Mouse (Mus musculus): ENCODE results near the gene Papss2. TPM values are rescaled to one million over a fixed set of nuclear protein-coding genes. Genes with fewer than 3 reads are reported as not detected.

Papss2 gene
- polyA plus RNA-seq, 1 experiment from 2014 or later: 6.0 TPM

DNA sequence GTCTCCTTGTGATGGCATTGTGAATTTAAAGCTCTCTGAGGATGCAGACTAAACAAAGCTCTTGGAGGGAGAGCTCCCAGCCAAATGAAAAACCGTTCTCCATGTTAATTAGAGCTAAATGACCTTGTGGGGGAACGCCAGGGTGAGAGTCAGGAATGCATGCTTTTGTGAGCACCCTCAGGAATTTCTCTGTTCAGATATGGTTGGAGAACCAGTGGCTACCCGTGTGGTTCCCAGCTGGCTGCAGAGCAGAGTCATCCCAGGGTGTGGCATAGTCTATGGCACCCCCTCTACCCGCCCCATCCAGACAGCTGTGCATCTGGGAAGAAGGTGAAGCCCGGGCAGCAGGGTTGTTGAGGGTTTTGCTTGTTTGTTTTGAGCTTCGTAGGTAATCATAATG, 7.9 kb upstream of the Papss2 start:
- Histone ChIP-seq H3K9me3 (ENCODE audit: control insufficient read depth, low read length) (no peaks in the 10 kb centered on the region), H3K27me3 (replicated peaks; ENCODE audit: control insufficient read depth, insufficient read depth, low read length) (no peaks in the 10 kb centered on the region), H3K4me3 (ENCODE audit: low read depth, low read length) (no peak overlapping the region), H3K36me3 (ENCODE audit: control insufficient read depth, insufficient read depth, low read length) (no peaks in the 10 kb centered on the region), H3K27ac (ENCODE audit: low read depth) (no peak overlapping the region), H3K4me1 (replicated peaks; ENCODE audit: control insufficient read depth, insufficient read depth, low read length) (no peaks in the 10 kb centered on the region), H3K4me2 (ENCODE audit: low read length) (no peak overlapping the region), H3K9ac (ENCODE audit: low read length) (no peak overlapping the region)
- 47% methylated on average over 6 of the region's 6 CpGs for WGBS
- ATAC-seq (replicated peaks; ENCODE audit: low FRiP score, low TSS enrichment, low read depth) (no peak), DNase-seq (ENCODE audit: low spot score) (no peak)

DNA sequence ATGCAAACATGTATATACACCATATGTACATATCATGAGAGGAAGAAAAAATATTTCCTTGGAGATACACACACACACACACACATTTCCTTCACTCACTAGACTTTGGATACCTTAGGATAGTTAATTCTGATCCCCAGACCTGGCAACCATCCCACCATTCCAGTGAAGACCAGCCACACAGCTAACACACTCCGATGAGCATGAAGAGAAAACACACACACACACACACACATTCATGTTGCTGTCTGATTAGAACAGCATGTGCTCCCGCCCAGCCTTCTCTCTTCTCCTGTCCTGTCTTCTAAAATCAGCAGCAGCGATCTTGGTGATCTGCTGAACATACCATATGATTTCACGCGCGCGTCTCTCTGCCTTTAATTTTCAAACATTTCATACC, 2.8 kb upstream of the Papss2 start:
- 93% methylated on average over 7 of the region's 7 CpGs for WGBS
- Histone ChIP-seq H3K36me3 (ENCODE audit: control insufficient read depth, insufficient read depth, low read length) (no peaks in the 10 kb centered on the region), H3K9ac (ENCODE audit: low read length) (no peak overlapping the region), H3K4me3 (ENCODE audit: low read depth, low read length) (no peak overlapping the region), H3K27ac (ENCODE audit: low read depth) (no peak overlapping the region), H3K4me1 (replicated peaks; ENCODE audit: control insufficient read depth, insufficient read depth, low read length) (no peaks in the 10 kb centered on the region), H3K9me3 (ENCODE audit: control insufficient read depth, low read length) (no peaks in the 10 kb centered on the region), H3K27me3 (replicated peaks; ENCODE audit: control insufficient read depth, insufficient read depth, low read length) (peaks cover 19% of the 10 kb centered on the region), H3K4me2 (ENCODE audit: low read length) (no peak overlapping the region)
- ATAC-seq (replicated peaks; ENCODE audit: low FRiP score, low TSS enrichment, low read depth) (no peak), DNase-seq (ENCODE audit: low spot score) (no peak)

DNA sequence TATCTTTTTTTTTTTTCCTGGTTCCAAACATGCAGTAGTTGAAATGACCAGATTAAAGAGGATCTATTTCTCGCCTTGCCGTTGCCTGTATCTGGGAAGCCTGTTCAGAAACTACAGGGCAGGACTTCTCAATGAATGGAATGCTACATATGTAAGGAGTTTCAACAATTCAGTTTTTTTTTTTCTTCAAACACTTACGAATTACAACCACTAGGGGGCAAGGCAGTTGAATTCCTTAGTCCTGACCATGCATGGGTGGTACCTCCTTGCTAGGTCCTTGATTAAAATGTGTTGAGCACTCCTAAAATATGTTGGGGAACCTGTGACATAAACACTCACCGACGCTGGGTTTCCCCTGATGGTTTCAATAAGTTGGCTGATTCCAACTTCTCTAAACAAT, 1.7 kb upstream of the Papss2 start:
- H3K4me1 ChIP-seq (replicated peaks; ENCODE audit: control insufficient read depth, insufficient read depth, low read length): no peaks in the 10 kb centered on the region
- no peaks in the 10 kb centered on the region for H3K9me3 ChIP-seq (ENCODE audit: control insufficient read depth, low read length)
- whole genome bisulfite sequencing: 74% methylated on average over 5 of the region's 5 CpGs
- H3K4me3 ChIP-seq (ENCODE audit: low read depth, low read length): no peak overlapping the region
- ATAC-seq (replicated peaks; ENCODE audit: low FRiP score, low TSS enrichment, low read depth) (no peak), DNase-seq (ENCODE audit: low spot score) (no peak)
- H3K36me3 ChIP-seq (ENCODE audit: control insufficient read depth, insufficient read depth, low read length): no peaks in the 10 kb centered on the region
- peaks cover 19% of the 10 kb centered on the region for H3K27me3 ChIP-seq (replicated peaks; ENCODE audit: control insufficient read depth, insufficient read depth, low read length)
- H3K4me2 ChIP-seq (ENCODE audit: low read length): no peak overlapping the region
- H3K9ac ChIP-seq (ENCODE audit: low read length): no peak overlapping the region
- no peak overlapping the region for H3K27ac ChIP-seq (ENCODE audit: low read depth)

DNA sequence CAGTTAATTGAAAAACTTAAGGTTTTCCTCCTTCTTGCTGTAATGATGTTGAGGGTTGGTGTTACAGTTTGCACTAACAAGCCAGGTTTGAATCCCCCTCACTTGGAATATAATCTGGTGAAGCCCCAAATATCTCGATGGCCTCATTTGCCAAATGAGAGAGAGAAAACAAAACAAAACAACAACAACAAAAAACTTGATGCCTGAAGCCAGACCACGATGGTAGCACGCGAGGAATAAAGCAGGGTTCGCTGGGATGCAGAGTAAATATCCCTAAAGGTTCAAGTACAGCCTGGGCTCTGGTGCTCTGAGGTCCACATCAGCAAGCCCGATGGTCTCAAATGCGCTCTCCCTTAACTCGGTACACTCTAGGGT, 472 bp upstream of the Papss2 start:
- Histone ChIP-seq H3K9me3 (ENCODE audit: control insufficient read depth, low read length) (no peaks in the 10 kb centered on the region), H3K27ac (ENCODE audit: low read depth) (no peak overlapping the region), H3K36me3 (ENCODE audit: control insufficient read depth, insufficient read depth, low read length) (no peaks in the 10 kb centered on the region), H3K4me2 (ENCODE audit: low read length) (peak overlapping the region; percentile 63), H3K27me3 (replicated peaks; ENCODE audit: control insufficient read depth, insufficient read depth, low read length) (peaks cover 19% of the 10 kb centered on the region), H3K4me1 (replicated peaks; ENCODE audit: control insufficient read depth, insufficient read depth, low read length) (no peaks in the 10 kb centered on the region), H3K4me3 (ENCODE audit: low read depth, low read length) (peak overlapping the region; percentile 57), H3K9ac (ENCODE audit: low read length) (peak overlapping the region; percentile 59)
- 25% methylated on average over 8 of the region's 8 CpGs for WGBS
- DNase-seq (ENCODE audit: low spot score): no peak
- no peak; the same call in 1 of the 2 replicates for ATAC-seq (replicated peaks; ENCODE audit: low FRiP score, low TSS enrichment, low read depth)

DNA sequence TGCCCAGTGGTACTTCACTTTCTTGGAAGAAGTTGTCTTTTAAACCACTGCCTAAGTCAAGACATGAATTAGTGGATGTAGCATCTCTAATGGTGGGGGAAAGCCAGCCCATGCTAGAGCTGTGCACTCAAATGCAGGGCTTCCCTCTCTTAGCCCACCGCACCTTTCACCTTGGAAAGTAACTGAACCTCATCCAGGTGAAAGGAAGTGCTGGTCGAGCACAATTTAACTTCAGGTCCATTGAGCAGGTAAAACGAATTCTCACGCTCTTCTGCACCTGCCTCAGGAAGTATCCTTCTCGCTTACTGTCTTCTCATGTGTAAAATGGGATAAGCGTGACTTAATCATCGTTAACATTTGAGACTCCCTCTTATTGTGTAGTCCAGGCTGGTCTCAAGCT, 3.4 kb downstream of the Papss2 start:
- Histone ChIP-seq H3K27ac (ENCODE audit: low read depth) (no peak overlapping the region), H3K27me3 (replicated peaks; ENCODE audit: control insufficient read depth, insufficient read depth, low read length) (peaks cover 19% of the 10 kb centered on the region), H3K4me1 (replicated peaks; ENCODE audit: control insufficient read depth, insufficient read depth, low read length) (no peaks in the 10 kb centered on the region), H3K4me3 (ENCODE audit: low read depth, low read length) (no peak overlapping the region), H3K36me3 (ENCODE audit: control insufficient read depth, insufficient read depth, low read length) (no peaks in the 10 kb centered on the region), H3K4me2 (ENCODE audit: low read length) (no peak overlapping the region), H3K9me3 (ENCODE audit: control insufficient read depth, low read length) (no peaks in the 10 kb centered on the region), H3K9ac (ENCODE audit: low read length) (no peak overlapping the region)
- ATAC-seq (replicated peaks; ENCODE audit: low FRiP score, low TSS enrichment, low read depth) (no peak), DNase-seq (ENCODE audit: low spot score) (no peak)
- WGBS: 79% methylated on average over 7 of the region's 7 CpGs

DNA sequence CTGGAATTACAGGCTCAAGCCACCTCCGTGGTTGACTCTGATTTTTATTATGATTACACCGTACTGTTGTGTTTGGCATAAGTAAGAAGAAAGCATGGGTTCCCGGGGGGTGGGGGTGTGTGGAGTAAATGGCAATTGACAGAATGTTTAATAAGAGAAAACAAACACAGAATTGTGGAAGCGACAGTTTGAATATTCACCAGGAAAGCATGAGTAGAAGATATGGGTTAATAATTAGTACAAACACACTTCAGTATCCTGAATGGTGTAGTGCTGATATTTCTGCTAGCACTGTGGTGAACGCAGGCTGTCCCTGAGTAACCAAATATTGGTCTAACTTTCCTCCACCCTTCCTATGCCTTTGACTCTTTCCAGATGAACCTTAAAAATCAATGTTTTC, 3.8 kb downstream of the Papss2 start:
- Histone ChIP-seq H3K9ac (ENCODE audit: low read length) (no peak overlapping the region), H3K27me3 (replicated peaks; ENCODE audit: control insufficient read depth, insufficient read depth, low read length) (peaks cover 15% of the 10 kb centered on the region), H3K36me3 (ENCODE audit: control insufficient read depth, insufficient read depth, low read length) (no peaks in the 10 kb centered on the region), H3K27ac (ENCODE audit: low read depth) (no peak overlapping the region), H3K4me2 (ENCODE audit: low read length) (no peak overlapping the region), H3K4me1 (replicated peaks; ENCODE audit: control insufficient read depth, insufficient read depth, low read length) (no peaks in the 10 kb centered on the region), H3K4me3 (ENCODE audit: low read depth, low read length) (no peak overlapping the region), H3K9me3 (ENCODE audit: control insufficient read depth, low read length) (no peaks in the 10 kb centered on the region)
- DNase-seq (ENCODE audit: low spot score) (no peak), ATAC-seq (replicated peaks; ENCODE audit: low FRiP score, low TSS enrichment, low read depth) (no peak)
- 55% methylated on average over 5 of the region's 5 CpGs for WGBS

DNA sequence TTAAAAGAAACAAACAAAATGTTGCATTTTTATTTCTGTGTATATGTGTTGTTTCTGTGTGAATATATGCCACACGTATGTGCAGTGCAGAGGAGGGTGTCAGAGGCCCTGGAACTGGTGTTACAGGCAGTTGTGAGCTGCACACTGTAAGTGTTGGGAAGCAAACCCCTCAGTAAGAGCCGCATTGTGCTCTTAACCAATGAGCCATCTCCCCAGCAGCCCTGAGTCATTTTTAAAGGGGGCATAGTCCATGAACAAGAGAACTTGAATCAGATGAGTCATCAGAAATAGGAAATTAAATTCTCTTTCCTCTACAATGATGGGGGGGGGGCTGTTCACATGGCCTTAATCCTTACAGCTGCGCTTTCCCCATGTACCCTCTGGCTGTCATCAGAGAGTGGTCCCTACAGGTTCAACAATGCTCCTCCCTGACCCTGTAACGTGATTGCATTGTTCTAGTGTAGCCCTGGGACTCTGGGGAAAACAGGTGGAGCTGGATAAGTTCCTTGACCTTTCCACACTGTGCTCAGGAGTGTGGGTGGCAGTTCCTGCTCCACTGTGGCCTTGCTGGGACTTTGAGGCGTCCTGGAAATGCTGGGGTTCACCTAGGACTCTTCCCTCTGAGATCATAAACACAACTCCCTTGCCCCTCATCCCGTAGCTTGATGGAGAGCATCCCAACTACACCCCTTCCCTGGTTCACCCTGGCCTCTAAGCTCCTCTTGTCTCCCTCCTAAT, 5.6 kb downstream of the Papss2 start:
- DNase-seq (ENCODE audit: low spot score) (no peak), ATAC-seq (replicated peaks; ENCODE audit: low FRiP score, low TSS enrichment, low read depth) (peak; percentile 90)
- Histone ChIP-seq H3K9ac (ENCODE audit: low read length) (no peak overlapping the region), H3K4me1 (replicated peaks; ENCODE audit: control insufficient read depth, insufficient read depth, low read length) (no peaks in the 10 kb centered on the region), H3K36me3 (ENCODE audit: control insufficient read depth, insufficient read depth, low read length) (no peaks in the 10 kb centered on the region), H3K9me3 (ENCODE audit: control insufficient read depth, low read length) (no peaks in the 10 kb centered on the region), H3K27me3 (replicated peaks; ENCODE audit: control insufficient read depth, insufficient read depth, low read length) (peaks cover 5% of the 10 kb centered on the region; the same call in 1 of the 2 replicates), H3K27ac (ENCODE audit: low read depth) (no peak overlapping the region), H3K4me2 (ENCODE audit: low read length) (no peak overlapping the region), H3K4me3 (ENCODE audit: low read depth, low read length) (no peak overlapping the region)
- 59% methylated on average over 6 of the region's 6 CpGs for WGBS

DNA sequence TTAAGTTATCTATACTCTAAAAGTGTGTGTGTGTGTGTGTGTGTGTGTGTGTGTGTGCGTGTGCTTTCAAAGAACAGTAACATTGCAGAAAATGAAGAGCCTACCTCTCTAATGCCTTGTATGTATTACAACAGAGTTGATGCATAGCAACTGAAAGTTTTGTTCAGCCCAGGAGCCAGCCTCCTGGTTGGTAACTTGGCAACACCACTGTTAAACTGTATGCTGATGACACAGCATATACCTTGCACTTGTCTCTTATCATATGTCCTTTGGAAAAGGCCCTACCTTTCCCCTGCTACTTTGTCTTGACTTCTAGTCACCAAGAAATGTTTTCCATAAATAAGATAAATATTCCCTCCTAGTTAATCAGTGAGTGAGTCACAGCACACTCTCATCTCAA, 7.9 kb downstream of the Papss2 start:
- 83% methylated on average over 1 of the region's 1 CpGs for WGBS
- no peak for DNase-seq (ENCODE audit: low spot score)
- Histone ChIP-seq H3K27me3 (replicated peaks; ENCODE audit: control insufficient read depth, insufficient read depth, low read length) (no peaks in the 10 kb centered on the region), H3K9me3 (ENCODE audit: control insufficient read depth, low read length) (no peaks in the 10 kb centered on the region), H3K4me1 (replicated peaks; ENCODE audit: control insufficient read depth, insufficient read depth, low read length) (no peaks in the 10 kb centered on the region), H3K4me2 (ENCODE audit: low read length) (no peak overlapping the region), H3K9ac (ENCODE audit: low read length) (no peak overlapping the region), H3K27ac (ENCODE audit: low read depth) (no peak overlapping the region), H3K36me3 (ENCODE audit: control insufficient read depth, insufficient read depth, low read length) (no peaks in the 10 kb centered on the region), H3K4me3 (ENCODE audit: low read depth, low read length) (no peak overlapping the region)
- ATAC-seq (replicated peaks; ENCODE audit: low FRiP score, low TSS enrichment, low read depth): no peak

DNA sequence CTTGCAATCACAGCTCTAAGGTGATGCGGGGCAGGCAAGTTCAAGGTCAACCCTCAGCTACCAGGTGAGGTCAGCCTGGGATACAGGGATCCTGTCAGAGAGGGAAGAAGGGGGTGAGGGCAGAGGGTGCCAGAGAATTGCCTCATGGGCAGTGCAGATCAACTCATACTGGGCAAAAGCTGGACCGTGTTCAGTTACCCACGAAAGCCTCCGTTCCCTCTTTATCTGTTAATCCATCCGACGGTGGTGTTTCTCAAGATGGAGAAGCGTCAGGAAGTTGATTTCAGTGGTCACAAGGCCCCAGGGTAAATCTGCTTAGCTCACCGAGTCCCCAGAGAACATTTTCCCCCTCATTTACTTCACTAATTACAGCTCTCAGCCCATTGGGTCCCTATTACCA, 8.5 kb downstream of the Papss2 start:
- no peak overlapping the region for H3K27ac ChIP-seq (ENCODE audit: low read depth)
- no peaks in the 10 kb centered on the region for H3K9me3 ChIP-seq (ENCODE audit: control insufficient read depth, low read length)
- no peaks in the 10 kb centered on the region for H3K27me3 ChIP-seq (replicated peaks; ENCODE audit: control insufficient read depth, insufficient read depth, low read length)
- H3K36me3 ChIP-seq (ENCODE audit: control insufficient read depth, insufficient read depth, low read length): no peaks in the 10 kb centered on the region
- no peak overlapping the region for H3K4me3 ChIP-seq (ENCODE audit: low read depth, low read length)
- DNase-seq (ENCODE audit: low spot score): no peak
- no peak overlapping the region for H3K9ac ChIP-seq (ENCODE audit: low read length)
- 78% methylated on average over 8 of the region's 8 CpGs for WGBS
- ATAC-seq (replicated peaks; ENCODE audit: low FRiP score, low TSS enrichment, low read depth): no peak
- no peak overlapping the region for H3K4me2 ChIP-seq (ENCODE audit: low read length)
- no peaks in the 10 kb centered on the region for H3K4me1 ChIP-seq (replicated peaks; ENCODE audit: control insufficient read depth, insufficient read depth, low read length)
